Mouse (Mus musculus): ENCODE measurements around the gene Rap1gap2. TPM values are rescaled to one million over a fixed set of nuclear protein-coding genes. Genes with fewer than 3 reads are reported as not detected.

The Rap1gap2 gene
- polyA plus RNA-seq, 1 experiment = 7.3 TPM

- no peak overlapping the region for H3K4me3 ChIP-seq (ENCODE audit: insufficient read depth, low read length)
- H3K4me1 ChIP-seq (ENCODE audit: control insufficient read depth, insufficient read depth, low read length) = no peaks in the 10 kb centered on the region
- no peak overlapping the region for H3K27ac ChIP-seq (ENCODE audit: insufficient read depth, low read length)
- no peak for TF ChIP-seq POLR2A (IDR thresholded peaks at IDR 0.05; ENCODE audit: low read depth, low read length)
Observed at GRCm38 (mm10) chr11:74531725-74532124, 79.0 kb downstream of the Rap1gap2 start.

- no peak overlapping the region for H3K4me3 ChIP-seq (ENCODE audit: insufficient read depth, low read length)
- TF ChIP-seq CTCF (IDR thresholded peaks at IDR 0.05; ENCODE audit: borderline replicate concordance, insufficient read depth, low read length) (peak; percentile 46; the same call in 1 of the 2 replicates), POLR2A (IDR thresholded peaks at IDR 0.05; ENCODE audit: low read depth, low read length) (no peak)
- no peak overlapping the region for H3K27ac ChIP-seq (ENCODE audit: insufficient read depth, low read length)
- no peaks in the 10 kb centered on the region for H3K4me1 ChIP-seq (ENCODE audit: control insufficient read depth, insufficient read depth, low read length)
Observed at GRCm38 (mm10) chr11:74529803-74530202, 80.9 kb downstream of the Rap1gap2 start.

- H3K4me1 ChIP-seq (ENCODE audit: control insufficient read depth, insufficient read depth, low read length) = no peaks in the 10 kb centered on the region
- H3K27ac ChIP-seq (ENCODE audit: insufficient read depth, low read length) = no peak overlapping the region
- H3K4me3 ChIP-seq (ENCODE audit: insufficient read depth, low read length) = no peak overlapping the region
- TF ChIP-seq POLR2A (IDR thresholded peaks at IDR 0.05; ENCODE audit: low read depth, low read length) = no peak
- no peak for TF ChIP-seq CTCF (IDR thresholded peaks at IDR 0.05; ENCODE audit: borderline replicate concordance, insufficient read depth, low read length)
Observed at GRCm38 (mm10) chr11:74527555-74527954, 83.2 kb downstream of the Rap1gap2 start.

- H3K4me3 ChIP-seq (ENCODE audit: insufficient read depth, low read length) = peak overlapping the region; percentile 11; the same call in 1 of the 2 replicates
- no peak overlapping the region for H3K27ac ChIP-seq (ENCODE audit: insufficient read depth, low read length)
- H3K4me1 ChIP-seq (ENCODE audit: control insufficient read depth, insufficient read depth, low read length) = no peaks in the 10 kb centered on the region
- TF ChIP-seq CTCF (IDR thresholded peaks at IDR 0.05; ENCODE audit: borderline replicate concordance, insufficient read depth, low read length) (peak; percentile 63; the same call in 1 of the 2 replicates), POLR2A (IDR thresholded peaks at IDR 0.05; ENCODE audit: low read depth, low read length) (no peak)
Observed at GRCm38 (mm10) chr11:74526180-74527158, 84.2 kb downstream of the Rap1gap2 start.

- Histone ChIP-seq H3K27ac (ENCODE audit: insufficient read depth, low read length) (no peak overlapping the region), H3K4me3 (ENCODE audit: insufficient read depth, low read length) (no peak overlapping the region), H3K4me1 (ENCODE audit: control insufficient read depth, insufficient read depth, low read length) (no peaks in the 10 kb centered on the region)
- TF ChIP-seq CTCF (IDR thresholded peaks at IDR 0.05; ENCODE audit: borderline replicate concordance, insufficient read depth, low read length) (no peak), POLR2A (IDR thresholded peaks at IDR 0.05; ENCODE audit: low read depth, low read length) (no peak)
Observed at GRCm38 (mm10) chr11:74525605-74526004, 85.1 kb downstream of the Rap1gap2 start.

- Histone ChIP-seq H3K4me1 (ENCODE audit: control insufficient read depth, insufficient read depth, low read length) (no peaks in the 10 kb centered on the region), H3K4me3 (ENCODE audit: insufficient read depth, low read length) (no peak overlapping the region), H3K27ac (ENCODE audit: insufficient read depth, low read length) (no peak overlapping the region)
- TF ChIP-seq POLR2A (IDR thresholded peaks at IDR 0.05; ENCODE audit: low read depth, low read length) (no peak), CTCF (IDR thresholded peaks at IDR 0.05; ENCODE audit: borderline replicate concordance, insufficient read depth, low read length) (no peak)
Observed at GRCm38 (mm10) chr11:74525205-74525604, 85.5 kb downstream of the Rap1gap2 start.

- TF ChIP-seq POLR2A (IDR thresholded peaks at IDR 0.05; ENCODE audit: low read depth, low read length) (no peak), CTCF (IDR thresholded peaks at IDR 0.05; ENCODE audit: borderline replicate concordance, insufficient read depth, low read length) (no peak)
- no peak overlapping the region for H3K27ac ChIP-seq (ENCODE audit: insufficient read depth, low read length)
- no peaks in the 10 kb centered on the region for H3K4me1 ChIP-seq (ENCODE audit: control insufficient read depth, insufficient read depth, low read length)
- H3K4me3 ChIP-seq (ENCODE audit: insufficient read depth, low read length) = no peak overlapping the region
Observed at GRCm38 (mm10) chr11:74524050-74524965, 86.4 kb downstream of the Rap1gap2 start.

- no peaks in the 10 kb centered on the region for H3K4me1 ChIP-seq (ENCODE audit: control insufficient read depth, insufficient read depth, low read length)
- TF ChIP-seq POLR2A (IDR thresholded peaks at IDR 0.05; ENCODE audit: low read depth, low read length) (no peak), CTCF (IDR thresholded peaks at IDR 0.05; ENCODE audit: borderline replicate concordance, insufficient read depth, low read length) (no peak)
- peak overlapping the region; percentile 63 for H3K4me3 ChIP-seq (ENCODE audit: insufficient read depth, low read length)
- no peak overlapping the region for H3K27ac ChIP-seq (ENCODE audit: insufficient read depth, low read length)
Observed at GRCm38 (mm10) chr11:74523210-74523951, 87.3 kb downstream of the Rap1gap2 start.
